Mouse (Mus musculus) neural tube, embryonic 13.5 days (tissue): ENCODE data around the gene Fam243. TPM values are rescaled to one million over a fixed set of nuclear protein-coding genes. Genes with fewer than 3 reads are reported as not detected.

Experiments used
- ATAC-seq: fragments of 200-750 bp; cut with Nextera tagmentation; 2 replicates; pipeline ENCODE4 v1.8.0; 2017; ENCODE audit warnings: low read depth, mild to moderate bottlenecking, moderate TSS enrichment, moderate library complexity
- H3K27ac ChIP-seq: fragments of 300-500 bp; sonication (generic); replicated peaks from 2 replicates; pipeline ENCODE4 v1.5.1; 2015; ENCODE audit warnings: moderate library complexity, mild to moderate bottlenecking, inconsistent platforms
- H3K27me3 ChIP-seq: fragments of 300-500 bp; sonication (generic); 2 replicates; pipeline ENCODE4 v1.6.1; 2015; ENCODE audit warnings: mild to moderate bottlenecking, inconsistent platforms
- H3K36me3 ChIP-seq: fragments of 300-500 bp; sonication (generic); 2 replicates; pipeline ENCODE4 v1.6.1; 2015; ENCODE audit warnings: mild to moderate bottlenecking, inconsistent platforms
- H3K4me1 ChIP-seq: fragments of 300-500 bp; sonication (generic); replicated peaks from 2 replicates; pipeline ENCODE4 v1.6.1; 2015; ENCODE audit warnings: inconsistent platforms
- H3K4me2 ChIP-seq: fragments of 300-500 bp; sonication (generic); 2 replicates; pipeline ENCODE4 v1.6.1; 2015; ENCODE audit warnings: inconsistent platforms, mild to moderate bottlenecking, moderate library complexity
- H3K4me3 ChIP-seq: fragments of 300-500 bp; sonication (generic); 2 replicates; pipeline ENCODE4 v1.5.1; 2015; ENCODE audit warnings: mild to moderate bottlenecking, inconsistent platforms
- H3K9ac ChIP-seq: fragments of 300-500 bp; sonication (generic); 2 replicates; pipeline ENCODE4 v1.6.1; 2015; ENCODE audit warnings: moderate library complexity, mild to moderate bottlenecking, inconsistent platforms
- H3K9me3 ChIP-seq: fragments of 300-500 bp; sonication (generic); 2 replicates; pipeline ENCODE4 v1.6.1; 2016; ENCODE audit warnings: inconsistent platforms
- WGBS: fragments of 180-500 bp; shearing (Covaris S2); methylation state at CpG from one replicate; pipeline ENCODE4 v1.1.7; 2015; 5-methylcytosine and 5-hydroxymethylcytosine counted together
- polyA plus RNA-seq: library from polyadenylated mRNA; unstranded; fragments of >200 nt; fragmentation: Nextera tagmentation; extraction: Ambion mirVana; gene quantifications from 2 replicates; pipeline ENCODE4 v1.2.1, GENCODE M21; 2015

Fam243 gene
- polyA plus RNA-seq, 1 experiment from 2014 or later, result not detected

DNA sequence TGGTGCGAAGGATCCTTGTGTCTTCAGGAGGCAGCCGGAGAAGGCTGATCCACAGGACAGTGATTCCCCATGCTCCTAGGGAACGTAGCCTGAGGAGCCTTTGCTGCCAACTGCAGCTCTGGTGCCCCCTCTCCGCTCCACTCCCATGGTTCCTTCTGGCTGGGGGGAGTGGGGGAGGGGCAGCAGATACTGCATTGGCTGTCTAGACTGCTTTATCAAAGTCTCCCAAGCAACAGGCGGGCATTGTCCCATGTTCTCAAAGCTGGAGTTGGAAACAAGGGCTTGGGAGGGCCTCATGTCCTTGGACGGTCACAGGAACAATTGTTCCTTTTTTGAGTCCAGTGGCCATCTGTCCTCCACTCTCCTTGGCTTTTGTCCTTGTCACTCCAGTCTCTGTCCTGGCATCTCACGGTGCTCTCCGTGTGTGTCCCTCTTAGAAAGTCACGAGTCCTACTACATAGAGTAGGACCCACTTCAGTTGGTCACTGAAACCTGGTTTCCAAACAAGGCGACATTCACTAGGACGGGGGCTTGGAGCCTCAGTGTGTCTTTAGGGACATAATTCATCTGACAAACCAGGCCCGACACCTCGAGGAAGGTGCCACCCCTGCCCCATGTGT is 25.2 kb upstream of the Fam243 start:
- no peak overlapping the region for H3K27ac ChIP-seq
- H3K4me3 ChIP-seq, result no peak overlapping the region
- 42% methylated on average over 13 of the region's 13 CpGs for WGBS

DNA sequence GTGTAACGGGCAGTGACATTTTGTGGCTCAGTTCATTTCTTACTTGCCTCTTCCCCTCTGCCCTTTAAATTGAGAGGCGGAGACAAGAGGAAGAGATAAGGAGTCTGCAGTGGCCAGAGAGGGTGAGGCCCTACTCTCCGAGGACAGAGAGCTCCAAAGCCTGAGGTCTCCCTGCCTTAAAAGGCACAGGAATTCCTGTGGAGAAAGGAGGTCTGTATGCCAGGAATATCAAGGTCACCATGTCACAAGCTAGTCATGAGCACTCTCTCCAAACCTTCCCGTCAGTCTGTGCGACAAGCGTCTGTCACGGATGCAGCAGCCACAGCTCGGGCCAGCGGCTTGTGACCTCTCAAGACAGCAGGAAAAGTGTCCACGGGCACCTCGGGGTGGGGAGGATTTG is 23.9 kb upstream of the Fam243 start:
- Histone ChIP-seq H3K27ac (no peak overlapping the region), H3K27me3 (no peaks in the 10 kb centered on the region), H3K36me3 (no peaks in the 10 kb centered on the region), H3K9ac (no peak overlapping the region), H3K4me1 (peaks cover 15% of the 10 kb centered on the region), H3K4me3 (no peak overlapping the region), H3K4me2 (no peak overlapping the region), H3K9me3 (no peaks in the 10 kb centered on the region)
- no peak for ATAC-seq
- 69% methylated on average over 11 of the region's 11 CpGs for WGBS

More for the DNA sequence above, 25.2 kb upstream of the Fam243 start:
- Histone ChIP-seq H3K4me2 (no peak overlapping the region), H3K36me3 (no peaks in the 10 kb centered on the region), H3K9ac (no peak overlapping the region), H3K4me1 (peaks cover 8% of the 10 kb centered on the region), H3K9me3 (no peaks in the 10 kb centered on the region), H3K27me3 (no peaks in the 10 kb centered on the region)
- no peak for ATAC-seq

DNA sequence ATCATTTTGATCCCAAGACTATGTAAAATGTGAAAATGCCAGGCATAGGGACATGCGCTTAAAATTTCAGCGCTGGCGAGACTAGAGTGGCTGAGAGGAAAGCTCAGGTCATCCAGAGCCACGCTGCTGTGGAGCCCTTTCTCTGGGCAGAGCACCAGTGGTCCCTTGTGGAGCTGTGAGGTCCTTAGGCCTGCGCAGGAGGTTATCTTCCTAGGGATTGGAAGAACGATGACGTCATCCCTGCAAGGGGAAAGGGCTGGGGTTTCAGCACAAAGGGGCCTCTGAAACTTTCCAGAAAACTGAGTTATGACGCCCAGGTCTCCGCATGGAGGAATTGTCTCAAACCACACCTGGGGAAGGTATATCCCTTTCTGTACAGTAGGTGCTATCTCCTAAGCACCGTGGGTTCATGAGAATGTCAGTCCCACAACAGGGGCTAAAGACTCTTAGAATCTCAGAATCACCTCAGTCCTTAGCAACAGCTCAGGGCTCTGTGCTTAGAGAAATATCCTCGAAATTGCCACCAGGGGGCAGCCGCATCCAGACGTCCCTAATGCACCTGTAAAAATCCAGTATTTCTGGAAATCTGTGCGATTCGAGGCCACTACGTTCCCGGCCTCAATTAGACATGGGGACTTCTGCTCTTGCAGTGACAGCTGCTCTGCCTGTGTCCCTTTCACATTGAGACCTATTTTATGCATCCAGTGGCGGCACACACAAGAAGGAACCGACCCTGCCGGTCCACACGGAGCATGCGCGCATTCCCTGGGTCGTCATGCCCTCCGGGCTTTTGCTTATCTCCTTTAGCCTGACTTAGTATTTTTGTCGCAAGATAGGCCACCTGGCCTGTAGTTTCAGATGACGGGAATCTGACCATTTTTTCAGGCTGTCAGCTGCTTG is 19.6 kb upstream of the Fam243 start:
- ATAC-seq, result peak; percentile 63
- peak overlapping the region; percentile 33 for H3K4me3 ChIP-seq
- H3K4me1 ChIP-seq, result peaks cover 7% of the 10 kb centered on the region; the same call in 1 of the 2 replicates
- no peaks in the 10 kb centered on the region for H3K36me3 ChIP-seq
- no peak overlapping the region for H3K27ac ChIP-seq
- H3K9me3 ChIP-seq, result no peaks in the 10 kb centered on the region
- no peaks in the 10 kb centered on the region for H3K27me3 ChIP-seq
- peak overlapping the region; percentile 54 for H3K4me2 ChIP-seq
- 30% methylated on average over 27 of the region's 27 CpGs for WGBS
- peak overlapping the region; percentile 56 for H3K9ac ChIP-seq

DNA sequence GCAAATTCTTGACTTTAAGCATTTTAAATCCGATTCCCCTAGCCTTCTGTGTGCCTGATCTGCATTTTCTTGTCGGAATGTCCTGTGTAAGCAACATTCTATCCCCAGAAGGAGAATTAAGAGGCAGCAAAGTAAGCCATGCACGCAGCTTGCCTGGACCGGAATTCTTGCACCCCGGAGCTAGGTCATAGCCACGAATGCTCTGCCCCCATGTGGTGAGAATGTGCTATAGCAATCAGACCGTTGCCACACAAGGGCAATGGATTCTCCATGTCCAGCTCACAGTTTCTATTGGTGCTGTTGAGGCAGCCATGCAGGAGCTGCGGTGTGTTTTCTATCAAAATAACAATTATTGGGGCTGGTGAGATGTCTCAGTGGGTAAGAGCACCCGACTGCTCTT is 15.0 kb upstream of the Fam243 start:
- H3K27ac ChIP-seq, result no peak overlapping the region

DNA sequence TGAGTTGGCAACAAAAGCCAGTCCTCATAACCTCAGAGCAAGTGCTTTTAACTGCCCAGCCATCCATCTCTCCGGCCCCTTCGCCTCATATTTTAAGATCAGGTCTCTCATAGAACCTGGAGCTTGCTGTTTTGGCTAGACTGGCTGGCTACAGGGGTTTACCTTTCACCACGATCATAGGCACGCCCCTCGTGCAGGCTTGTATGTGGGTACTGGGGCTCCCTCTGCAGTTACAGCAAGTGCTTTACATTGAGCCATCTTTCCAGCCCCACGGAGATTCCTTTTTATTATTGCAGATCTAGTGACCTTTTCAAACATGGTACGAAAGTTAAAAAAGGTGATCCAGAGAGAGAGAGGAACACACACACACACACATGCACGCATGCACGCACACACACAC is 13.4 kb upstream of the Fam243 start:
- WGBS, result 60% methylated on average over 9 of the region's 9 CpGs
- no peak overlapping the region for H3K4me2 ChIP-seq
- ATAC-seq, result no peak

More for the DNA sequence above, 15.0 kb upstream of the Fam243 start:
- H3K4me1 ChIP-seq, result peaks cover 7% of the 10 kb centered on the region; the same call in 1 of the 2 replicates
- H3K4me2 ChIP-seq, result no peak overlapping the region
- no peaks in the 10 kb centered on the region for H3K27me3 ChIP-seq
- no peaks in the 10 kb centered on the region for H3K9me3 ChIP-seq
- no peaks in the 10 kb centered on the region for H3K36me3 ChIP-seq
- no peak overlapping the region for H3K4me3 ChIP-seq
- 6% methylated on average over 9 of the region's 9 CpGs for WGBS
- no peak overlapping the region for H3K9ac ChIP-seq
- ATAC-seq, result peak; percentile 41; the same call in 1 of the 2 replicates

DNA sequence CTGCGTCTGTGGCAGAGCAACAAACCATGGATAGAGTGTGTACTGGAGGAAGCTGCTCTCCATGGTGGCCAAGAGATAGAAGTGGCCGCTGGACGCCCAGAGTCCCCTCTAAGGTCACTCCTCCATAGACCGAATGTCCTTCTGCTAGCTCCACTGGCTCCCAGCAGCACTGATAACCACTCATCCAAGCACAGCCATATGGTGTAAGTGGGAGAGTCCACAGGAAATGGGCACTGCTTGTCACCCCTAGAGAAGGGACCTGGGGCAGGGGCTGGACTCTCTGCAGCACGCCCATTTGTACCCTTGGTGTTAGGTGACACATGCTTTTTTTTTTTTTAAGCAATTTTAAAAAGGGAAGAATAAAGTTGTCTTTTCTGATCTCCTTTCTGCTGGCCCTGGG is 9.7 kb upstream of the Fam243 start:
- H3K4me2 ChIP-seq, result no peak overlapping the region
- no peaks in the 10 kb centered on the region for H3K36me3 ChIP-seq
- no peak overlapping the region for H3K4me3 ChIP-seq
- 87% methylated on average over 5 of the region's 5 CpGs for WGBS
- ATAC-seq, result no peak
- H3K9me3 ChIP-seq, result no peaks in the 10 kb centered on the region
- no peak overlapping the region for H3K27ac ChIP-seq
- H3K4me1 ChIP-seq, result no peaks in the 10 kb centered on the region; the same call in 1 of the 2 replicates
- no peaks in the 10 kb centered on the region for H3K27me3 ChIP-seq
- H3K9ac ChIP-seq, result no peak overlapping the region

More for the DNA sequence above, 13.4 kb upstream of the Fam243 start:
- Histone ChIP-seq H3K9me3 (no peaks in the 10 kb centered on the region), H3K4me1 (no peaks in the 10 kb centered on the region; the same call in 1 of the 2 replicates), H3K9ac (no peak overlapping the region), H3K27me3 (no peaks in the 10 kb centered on the region), H3K36me3 (no peaks in the 10 kb centered on the region), H3K4me3 (no peak overlapping the region), H3K27ac (no peak overlapping the region)

DNA sequence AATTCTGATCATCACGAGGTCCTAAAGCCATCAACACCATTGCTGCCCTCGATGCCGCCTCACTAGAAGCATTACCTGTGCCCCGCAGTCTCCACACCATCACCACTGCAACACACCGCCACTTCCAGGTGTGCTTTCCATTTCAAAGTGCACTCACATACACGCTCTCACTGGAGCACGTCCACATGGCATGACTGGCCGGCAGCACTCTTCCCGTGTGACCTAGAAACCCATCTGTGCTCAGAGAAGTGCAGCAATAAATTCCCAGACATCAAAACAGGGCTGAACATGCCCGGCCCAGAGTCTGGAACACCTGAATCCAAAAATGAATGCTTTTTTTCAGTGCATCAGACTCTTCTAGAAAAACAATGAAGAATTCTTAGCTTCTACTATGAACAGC is 6.7 kb upstream of the Fam243 start:
- Histone ChIP-seq H3K27me3 (no peaks in the 10 kb centered on the region), H3K9me3 (no peaks in the 10 kb centered on the region), H3K36me3 (no peaks in the 10 kb centered on the region), H3K4me3 (no peak overlapping the region), H3K4me1 (peaks cover 8% of the 10 kb centered on the region), H3K4me2 (no peak overlapping the region), H3K27ac (no peak overlapping the region), H3K9ac (no peak overlapping the region)
- ATAC-seq, result no peak
- WGBS, result 83% methylated on average over 10 of the region's 10 CpGs

DNA sequence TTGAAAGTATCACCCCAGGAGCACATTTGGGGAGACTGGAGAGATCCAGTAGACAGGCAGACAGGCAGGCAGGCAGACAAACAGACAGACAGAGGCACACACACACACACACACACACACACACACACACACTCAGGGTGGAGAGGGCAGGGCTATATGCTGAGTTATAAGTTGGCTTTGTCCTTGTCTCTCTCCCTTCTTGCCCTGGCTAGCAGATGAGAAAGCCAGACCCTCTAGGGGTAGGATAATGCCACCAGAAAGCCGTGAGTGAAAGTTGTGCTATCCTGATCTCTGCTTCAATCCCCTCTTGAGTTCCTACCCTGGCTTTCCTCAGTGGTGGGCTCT is 3.8 kb upstream of the Fam243 start:
- no peak overlapping the region for H3K4me3 ChIP-seq
- H3K9me3 ChIP-seq, result no peaks in the 10 kb centered on the region
- H3K9ac ChIP-seq, result 0 out of 2 replicates have a peak overlapping the region, but pooled peaks have one; percentile 17
- H3K36me3 ChIP-seq, result no peaks in the 10 kb centered on the region
- no peaks in the 10 kb centered on the region for H3K27me3 ChIP-seq
- H3K27ac ChIP-seq, result no peak overlapping the region
- no peak overlapping the region for H3K4me2 ChIP-seq
- no peak for ATAC-seq
- 39% methylated on average over 1 of the region's 1 CpGs for WGBS
- peaks cover 8% of the 10 kb centered on the region for H3K4me1 ChIP-seq

DNA sequence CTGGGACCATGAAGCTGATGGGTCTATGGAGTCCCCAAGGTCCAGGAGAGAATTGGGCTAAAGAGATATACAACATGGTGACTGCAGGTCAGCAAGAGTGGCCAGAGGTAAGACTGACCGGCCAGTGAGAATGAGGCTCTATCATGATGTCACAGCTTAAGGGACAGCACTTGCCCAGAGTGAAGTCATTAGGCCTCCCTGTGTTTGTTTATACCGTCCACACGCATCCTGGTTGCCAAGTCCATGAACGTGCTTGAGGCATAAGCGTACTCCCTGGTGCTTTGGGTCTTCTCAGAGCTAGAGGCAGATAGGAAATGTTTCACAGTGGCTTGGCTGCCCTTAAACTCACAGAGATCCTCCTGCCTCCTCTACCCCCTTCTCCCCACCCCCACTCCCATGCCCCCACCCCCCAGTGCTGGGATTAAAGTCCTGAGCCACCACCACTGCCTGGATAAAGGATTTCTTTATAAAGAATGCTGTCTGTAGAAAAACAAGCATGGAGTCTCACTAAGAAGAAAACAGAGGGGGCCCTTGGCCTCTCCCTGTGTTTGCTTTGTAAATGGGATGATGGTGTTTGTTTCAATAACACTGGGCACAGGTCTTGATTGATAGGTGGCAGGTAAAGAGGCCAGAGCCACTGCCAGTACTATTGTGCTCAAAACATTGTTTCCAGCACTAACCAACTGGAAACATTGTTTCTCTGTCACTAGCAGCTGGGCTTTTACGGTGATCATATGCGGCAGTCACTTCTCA is 3.2 kb upstream of the Fam243 start:
- Histone ChIP-seq H3K9me3 (no peaks in the 10 kb centered on the region), H3K4me1 (peaks cover 8% of the 10 kb centered on the region), H3K4me2 (no peak overlapping the region), H3K27ac (no peak overlapping the region), H3K27me3 (no peaks in the 10 kb centered on the region), H3K4me3 (no peak overlapping the region), H3K36me3 (no peaks in the 10 kb centered on the region), H3K9ac (no peak overlapping the region)
- 38% methylated on average over 7 of the region's 7 CpGs for whole genome bisulfite sequencing
- ATAC-seq, result no peak

DNA sequence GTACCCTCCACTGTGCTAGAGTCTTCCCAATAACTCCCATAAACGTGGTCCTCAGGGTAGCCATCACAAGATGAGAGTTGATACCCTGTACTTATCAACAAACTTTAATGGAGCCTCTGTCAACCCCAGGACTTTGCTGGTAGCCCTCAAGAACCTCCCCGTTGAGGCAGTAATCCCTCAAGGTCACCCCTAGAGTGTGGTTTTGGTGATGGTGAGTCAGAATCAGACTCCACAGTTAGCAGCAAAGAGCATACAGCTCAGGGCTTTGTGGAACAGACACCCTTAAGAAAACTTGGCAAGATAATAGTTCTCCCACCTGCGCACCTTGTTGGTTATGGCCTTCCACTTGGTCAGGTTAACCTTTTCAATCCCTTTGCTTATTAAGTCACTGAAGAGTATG is 880 bp downstream of the Fam243 start:
- no peaks in the 10 kb centered on the region for H3K36me3 ChIP-seq
- H3K9ac ChIP-seq, result no peak overlapping the region
- WGBS, result 84% methylated on average over 3 of the region's 3 CpGs
- H3K9me3 ChIP-seq, result no peaks in the 10 kb centered on the region
- ATAC-seq, result no peak
- no peak overlapping the region for H3K4me3 ChIP-seq
- no peaks in the 10 kb centered on the region for H3K27me3 ChIP-seq
- H3K27ac ChIP-seq, result no peak overlapping the region
- no peak overlapping the region for H3K4me2 ChIP-seq
- H3K4me1 ChIP-seq, result peaks cover 8% of the 10 kb centered on the region

DNA sequence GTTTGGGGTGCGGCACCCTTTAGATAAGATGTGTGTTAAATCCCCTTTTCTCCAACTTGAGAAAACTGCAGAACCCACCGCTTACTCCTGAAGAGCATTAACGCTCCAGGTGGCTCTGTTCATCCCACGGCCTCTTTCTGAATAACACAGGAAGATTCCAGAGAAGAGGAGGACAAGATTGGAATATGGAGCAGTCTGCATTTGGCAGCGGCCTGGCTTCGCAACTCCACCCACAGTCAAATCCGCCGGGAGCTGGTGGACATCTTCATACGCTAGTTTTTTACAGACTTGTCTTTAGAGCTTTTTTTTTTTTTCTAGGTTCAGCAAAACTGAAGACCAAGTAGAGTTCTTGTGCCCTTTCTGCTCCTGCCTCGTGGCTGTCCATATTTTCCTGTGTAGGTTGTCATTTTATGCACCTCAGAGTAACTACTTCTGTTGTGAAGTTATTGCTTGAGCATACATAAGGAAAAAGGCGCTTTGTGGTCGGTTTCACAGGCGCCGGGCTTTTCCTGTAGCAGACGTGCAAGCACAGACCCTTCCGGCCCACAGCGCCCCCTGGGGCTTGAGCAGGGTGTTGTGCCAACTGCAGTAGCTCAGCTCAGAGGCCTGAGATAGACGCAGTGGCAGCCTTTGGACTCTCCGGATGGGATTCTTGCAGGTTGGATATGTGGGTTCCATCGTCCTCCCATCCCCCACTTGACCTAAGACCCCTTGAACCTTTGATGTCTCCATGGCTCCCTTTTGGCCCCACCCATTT is 1.7 kb downstream of the Fam243 start:
- H3K4me2 ChIP-seq, result no peak overlapping the region
- H3K9ac ChIP-seq, result no peak overlapping the region
- H3K27me3 ChIP-seq, result no peaks in the 10 kb centered on the region
- no peak for ATAC-seq
- H3K4me1 ChIP-seq, result peaks cover 5% of the 10 kb centered on the region
- H3K9me3 ChIP-seq, result no peaks in the 10 kb centered on the region
- WGBS, result 63% methylated on average over 20 of the region's 20 CpGs
- H3K36me3 ChIP-seq, result no peaks in the 10 kb centered on the region
- no peak overlapping the region for H3K4me3 ChIP-seq
- H3K27ac ChIP-seq, result no peak overlapping the region
